Mouse (Mus musculus) heart, postnatal 14 days (tissue): ENCODE results near the gene Gm20458. TPM values are rescaled to one million over a fixed set of nuclear protein-coding genes. Genes with fewer than 3 reads are reported as not detected.

Experiments
- DNase-seq, 2 experiments: peaks; one replicate each; pipeline ENCODE4 v3.0.0; 2021 to 2022
- intact Hi-C: fragments of 180-260 bp; cut with DNase I; formaldehyde crosslinking; loops from one replicate; pipeline ENCODE4 v1.15.1; 2025
- total RNA-seq, 2 experiments: library from RNA; stranded (reverse); gene quantifications; 2 replicates each; pipeline ENCODE4 v1.2.3; 2021

Gene Gm20458
- total RNA-seq, 2 experiments from 2014 or later: 3.0 to 5.3 TPM

DNA sequence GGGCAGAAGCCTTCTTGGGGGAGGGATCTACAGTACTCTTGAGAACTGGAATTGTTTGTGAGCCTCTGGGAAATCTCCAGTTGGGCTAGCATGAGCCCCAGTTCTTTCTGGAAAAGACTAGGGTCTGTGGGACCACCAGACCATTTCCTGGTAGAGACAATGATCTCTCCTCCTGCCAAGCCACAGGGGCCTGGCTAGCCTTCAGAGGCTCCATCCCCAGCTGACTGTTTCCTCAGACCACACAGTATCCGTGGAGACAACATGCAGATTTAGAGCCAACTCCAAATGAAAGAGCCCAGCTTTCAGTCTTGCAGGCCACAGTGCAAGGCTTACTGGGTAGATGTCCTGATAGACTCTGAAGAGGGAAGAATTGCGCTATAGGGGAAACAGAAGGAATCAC, 33.4 kb downstream of the Gm20458 start:
- DNase-seq: no peak

DNA sequence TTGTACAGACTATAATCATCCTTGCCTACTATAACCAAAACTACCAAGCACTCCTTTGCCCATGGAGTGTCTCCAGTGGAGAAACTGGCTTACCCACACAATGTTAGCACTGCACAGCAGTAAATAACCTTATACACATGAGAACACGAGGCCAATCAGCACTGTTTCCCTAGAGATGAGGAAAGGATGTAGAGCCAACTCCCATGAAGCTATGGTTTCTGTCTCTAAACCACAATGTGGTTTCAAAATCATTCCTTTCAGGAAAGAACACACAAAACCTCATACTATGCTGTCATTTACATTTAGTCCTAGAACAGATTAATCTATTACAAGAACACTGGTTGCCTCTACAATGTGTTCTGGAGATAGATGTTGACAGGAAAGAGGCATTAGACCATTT, 35.6 kb downstream of the Gm20458 start:
- no peak for DNase-seq
- intact Hi-C loops: no loop called here

More for the DNA sequence above, 33.4 kb downstream of the Gm20458 start:
- intact Hi-C loops: no loop called here

DNA sequence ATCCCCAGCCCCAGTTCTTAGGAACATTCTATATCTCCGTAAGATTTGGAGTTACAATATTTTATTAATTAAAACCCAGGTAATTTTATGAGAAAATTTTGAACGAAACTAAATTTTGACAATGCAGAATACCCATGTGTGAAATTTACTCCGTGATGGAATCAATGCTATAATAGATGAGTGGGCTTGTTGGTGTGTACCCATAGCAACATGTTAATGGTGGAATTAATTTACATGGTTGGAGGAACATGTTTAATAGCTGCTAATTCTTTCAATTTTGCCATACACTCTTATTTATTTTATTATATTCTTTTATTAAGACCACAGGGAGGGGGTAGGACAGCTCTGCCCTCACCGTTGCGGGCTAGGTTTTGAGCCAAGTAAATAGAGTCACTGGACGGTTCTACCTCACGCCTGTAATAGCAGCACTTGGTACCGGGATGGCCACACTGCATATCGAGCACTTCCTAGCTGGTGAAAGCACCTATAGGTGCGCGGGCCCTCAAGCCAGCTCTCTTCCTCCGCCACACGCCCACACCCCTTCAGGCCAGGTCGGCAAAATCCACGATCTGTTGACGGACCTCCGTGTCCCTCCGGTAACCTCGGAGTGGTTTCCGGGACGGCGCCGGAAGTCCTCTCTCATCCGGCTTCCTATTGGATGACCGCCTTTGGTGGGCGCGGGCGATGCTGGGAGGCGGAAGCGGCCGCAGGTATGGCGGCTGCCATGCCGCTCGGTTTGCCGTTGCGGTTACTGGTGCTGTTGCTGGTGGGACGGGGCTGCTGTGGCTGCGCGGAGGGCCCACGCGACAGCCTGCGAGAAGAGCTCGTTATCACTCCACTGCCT, 36.3 kb downstream of the Gm20458 start, which contains the start of gene Pigt:
Pigt (plus strand) TSS at position 674 of the 844 bp plus-strand sequence.
- DNase-seq: peak; percentile 87 to 90
- intact Hi-C loops: no loop called here

DNA sequence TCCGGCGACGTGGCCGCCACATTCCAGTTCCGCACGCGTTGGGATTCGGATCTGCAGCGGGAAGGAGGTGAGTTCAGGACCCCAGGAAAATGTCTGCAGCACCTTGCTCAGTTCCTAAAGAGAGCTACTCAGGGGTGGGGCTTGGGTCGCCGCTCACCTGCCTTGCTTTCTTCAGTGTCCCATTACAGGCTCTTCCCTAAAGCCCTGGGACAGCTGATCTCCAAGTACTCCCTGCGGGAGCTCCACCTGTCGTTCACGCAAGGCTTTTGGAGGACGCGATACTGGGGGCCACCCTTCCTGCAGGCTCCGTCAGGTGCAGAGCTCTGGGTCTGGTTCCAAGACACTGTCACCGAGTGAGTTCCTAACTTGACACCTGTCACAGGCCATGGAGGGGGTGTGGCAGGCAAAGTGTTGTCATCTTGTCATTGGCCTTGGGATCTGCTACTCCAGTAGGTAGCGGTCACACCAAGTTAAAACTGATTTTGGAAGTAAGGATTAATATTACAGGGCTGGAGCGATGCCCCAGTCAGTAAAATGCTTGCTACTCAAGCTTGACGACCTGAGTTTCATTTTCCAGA, 37.0 kb downstream of the Gm20458 start:
- intact Hi-C loops: no loop called here
- DNase-seq: no peak

DNA sequence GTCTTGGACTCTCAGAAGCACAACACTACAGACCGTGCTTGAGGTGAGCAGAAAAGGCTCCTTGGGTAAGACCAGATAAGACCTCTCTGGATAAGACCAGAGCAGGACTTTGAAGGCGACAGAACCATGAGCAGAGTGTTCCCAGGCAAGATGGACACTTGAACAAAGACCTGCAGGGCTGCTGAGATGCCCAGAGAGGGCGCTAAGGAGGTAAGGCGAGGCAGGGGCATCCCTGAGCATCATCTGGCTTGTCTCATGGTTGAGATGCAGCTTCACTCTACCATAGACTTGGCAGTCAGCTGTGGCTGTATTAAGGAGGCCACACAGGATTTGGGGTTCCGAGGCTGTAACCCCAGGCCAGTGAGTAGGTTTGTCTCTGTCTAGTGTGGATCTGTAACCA, 38.5 kb downstream of the Gm20458 start:
- intact Hi-C loops: no loop called here
- DNase-seq: no peak

DNA sequence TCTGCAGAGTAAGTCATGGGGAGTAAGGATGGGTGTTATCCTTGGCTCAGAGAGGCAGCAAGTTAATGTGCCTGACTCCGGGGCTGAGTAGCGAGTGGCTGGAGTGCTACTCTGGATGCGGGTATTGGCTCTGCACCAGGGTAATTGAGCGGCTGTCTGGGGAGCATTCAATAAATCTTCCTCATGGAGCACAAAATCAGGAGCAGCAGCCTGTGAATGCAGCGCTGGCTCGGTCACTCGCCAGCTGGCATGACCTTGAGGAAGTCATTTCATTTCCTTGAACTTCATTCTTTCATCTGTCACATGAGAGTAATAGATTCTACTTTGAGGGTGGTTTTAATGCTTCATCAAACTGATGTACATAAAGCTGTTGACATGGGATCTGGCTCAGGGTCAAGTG, 39.7 kb downstream of the Gm20458 start:
- DNase-seq: no peak
- intact Hi-C loops: no loop called here

DNA sequence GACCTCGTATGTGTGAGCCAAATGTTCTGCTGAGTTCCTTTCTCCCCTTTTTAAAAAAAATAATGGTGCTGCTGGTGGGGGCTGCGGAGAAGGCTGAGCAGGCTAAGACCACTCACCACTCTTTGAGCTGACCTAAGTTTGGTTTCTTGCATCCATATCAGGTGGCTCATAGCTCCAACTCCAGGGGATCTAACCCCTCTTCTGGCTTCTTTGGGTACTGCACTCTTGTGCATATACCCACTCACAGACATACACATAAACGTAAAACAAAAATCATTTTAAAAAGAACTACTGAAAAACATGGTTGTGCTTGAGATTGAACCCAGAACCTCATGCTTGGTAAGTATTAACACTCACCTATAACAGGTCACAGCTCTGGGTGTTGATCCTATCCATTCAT, 44.2 kb downstream of the Gm20458 start:
- intact Hi-C loops: no loop called here
- no peak for DNase-seq

DNA sequence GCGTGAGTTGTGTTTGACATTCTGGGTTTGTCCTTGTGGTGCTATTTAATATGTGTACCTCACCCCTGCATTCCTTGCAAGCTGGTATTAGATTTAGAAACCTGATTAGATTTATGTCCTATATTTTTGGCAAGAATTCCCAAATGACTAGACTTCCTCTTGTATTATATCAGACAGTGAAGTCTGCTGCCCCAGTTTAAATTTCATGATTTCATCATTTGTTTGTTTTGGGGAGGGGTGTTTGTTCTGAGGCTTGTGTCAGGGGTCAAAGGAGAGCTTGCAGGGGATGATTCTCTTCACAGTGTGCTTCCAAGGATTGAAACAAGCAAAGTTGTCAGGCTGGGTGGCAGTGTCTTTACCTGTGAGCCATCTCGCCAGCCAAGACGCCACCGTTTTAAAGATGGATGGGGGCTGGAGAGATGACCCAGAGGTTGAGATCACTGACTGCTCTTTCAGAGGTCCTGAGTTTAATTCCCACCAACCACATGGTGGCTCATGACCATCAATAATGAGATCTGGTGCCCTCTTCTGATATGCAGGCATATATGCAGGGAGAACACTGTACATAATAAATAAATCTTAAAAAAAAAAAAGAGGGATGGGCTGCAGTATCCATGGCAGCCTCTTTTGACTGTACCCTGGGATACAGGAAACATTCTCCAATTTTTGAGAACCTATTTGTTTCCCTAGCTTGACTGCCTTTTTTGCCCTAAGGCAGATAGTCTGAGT, 45.0 kb downstream of the Gm20458 start:
- intact Hi-C loops: no loop called here
- no peak for DNase-seq

DNA sequence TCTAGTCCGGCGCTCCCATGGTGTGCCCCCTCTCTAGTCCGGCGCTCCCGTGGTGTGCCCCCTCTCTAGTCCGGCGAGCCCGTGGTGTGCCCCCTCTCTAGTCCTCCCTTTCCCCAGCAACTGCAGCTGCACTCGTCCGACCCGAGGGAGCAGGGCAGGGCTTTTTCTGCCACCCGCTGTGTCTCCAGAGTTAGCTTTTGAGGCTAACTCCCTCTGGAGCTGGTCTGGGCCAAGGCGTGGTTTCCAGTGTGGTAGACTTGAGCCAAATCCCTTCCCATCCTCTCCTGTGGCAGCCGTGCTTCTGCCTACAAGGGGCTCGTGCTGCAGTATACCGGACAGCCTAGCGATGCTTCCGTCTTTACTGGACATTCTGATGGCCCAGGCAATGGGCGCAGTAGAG, 47.0 kb downstream of the Gm20458 start:
- DNase-seq: no peak
- intact Hi-C loops: no loop called here

DNA sequence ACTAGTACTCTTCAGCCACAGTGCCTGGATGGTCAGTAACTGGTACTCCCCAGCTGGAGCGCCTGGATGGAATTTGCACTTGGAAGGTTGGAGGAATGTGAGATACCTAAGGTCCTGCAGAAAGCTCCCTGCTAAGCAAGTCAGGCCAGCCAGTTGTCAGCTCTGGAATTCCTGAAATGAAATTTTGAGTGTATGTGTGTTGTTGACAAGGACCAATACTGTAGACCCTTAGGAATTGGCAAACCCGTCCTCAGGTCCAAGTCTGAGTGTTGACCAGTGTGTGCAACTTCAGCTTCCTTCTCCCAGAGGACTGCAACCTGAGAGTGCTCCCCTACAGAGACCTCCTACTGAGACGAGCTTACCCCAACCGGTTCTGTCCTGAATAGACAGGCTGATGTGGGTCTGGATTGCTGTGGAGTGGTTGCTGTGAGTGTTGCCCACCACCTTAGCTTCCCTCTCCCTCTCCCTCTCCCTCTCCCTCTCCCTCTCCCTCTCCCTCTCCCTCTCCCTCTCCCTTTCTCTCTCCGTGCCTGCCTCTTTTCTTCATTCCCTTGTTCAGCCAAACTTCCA, 49.9 kb downstream of the Gm20458 start:
- DNase-seq: no peak

DNA sequence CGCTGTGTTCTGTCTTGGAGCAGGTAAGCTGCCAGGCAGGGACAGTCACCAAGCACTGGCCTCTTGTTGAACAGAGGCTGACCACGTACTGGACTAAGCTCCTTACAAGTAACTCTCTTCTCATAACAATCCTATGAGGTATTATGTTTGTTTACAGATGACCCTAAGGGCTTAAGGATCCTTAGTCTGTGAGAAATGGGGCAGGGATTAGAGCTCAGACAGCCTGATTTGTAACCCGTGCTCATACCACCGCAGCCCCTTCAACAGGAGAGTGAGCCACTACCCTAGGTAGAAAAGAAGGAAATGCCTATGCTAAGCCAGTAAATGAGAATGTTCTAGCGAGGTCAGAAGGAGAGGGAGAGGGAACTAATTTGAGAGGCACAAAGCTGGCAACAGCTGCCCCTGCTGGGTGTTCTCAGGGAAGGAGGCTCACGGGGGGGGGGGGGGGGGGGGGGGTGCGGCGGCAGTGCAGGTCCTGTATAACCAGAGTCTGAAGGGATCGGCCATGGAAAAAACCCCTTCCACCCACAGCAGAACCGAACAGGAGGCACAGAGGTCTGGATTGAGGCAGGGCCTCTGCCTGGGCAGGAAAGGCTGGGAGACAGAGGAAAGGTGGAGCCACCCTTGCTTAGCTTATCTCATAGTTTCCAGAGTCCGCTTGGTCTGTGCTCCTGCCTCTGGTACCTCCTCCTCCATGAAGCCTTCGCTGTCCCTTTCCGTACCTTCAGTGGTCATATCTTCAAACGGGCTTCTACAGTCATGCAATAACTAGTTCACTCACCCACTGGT, 51.5 kb downstream of the Gm20458 start:
- DNase-seq: no peak
- intact Hi-C loops: no loop called here

More for the DNA sequence above, 49.9 kb downstream of the Gm20458 start:
- intact Hi-C loops: no loop called here

DNA sequence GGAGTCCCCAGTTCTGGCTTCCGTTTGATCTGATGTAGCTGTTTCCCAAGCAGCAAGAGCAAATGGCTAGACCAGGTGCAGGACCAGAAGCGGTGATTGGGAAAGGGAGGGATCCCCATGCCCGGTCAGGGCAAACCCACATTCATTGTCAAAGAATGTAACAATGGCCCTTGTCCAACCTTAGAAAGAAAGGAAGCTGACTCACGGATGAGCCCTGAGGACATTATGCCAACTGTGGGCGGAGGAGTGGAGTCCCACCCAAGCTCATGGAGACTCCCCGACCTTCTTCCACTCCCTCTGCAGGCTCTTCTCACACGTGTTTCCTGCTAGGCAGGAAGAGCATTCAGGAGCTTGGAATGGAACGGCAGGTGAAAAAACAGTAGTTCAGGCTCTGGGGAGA, 52.6 kb downstream of the Gm20458 start:
- intact Hi-C loops: no loop called here
- peak; percentile 41 to 49 for DNase-seq

DNA sequence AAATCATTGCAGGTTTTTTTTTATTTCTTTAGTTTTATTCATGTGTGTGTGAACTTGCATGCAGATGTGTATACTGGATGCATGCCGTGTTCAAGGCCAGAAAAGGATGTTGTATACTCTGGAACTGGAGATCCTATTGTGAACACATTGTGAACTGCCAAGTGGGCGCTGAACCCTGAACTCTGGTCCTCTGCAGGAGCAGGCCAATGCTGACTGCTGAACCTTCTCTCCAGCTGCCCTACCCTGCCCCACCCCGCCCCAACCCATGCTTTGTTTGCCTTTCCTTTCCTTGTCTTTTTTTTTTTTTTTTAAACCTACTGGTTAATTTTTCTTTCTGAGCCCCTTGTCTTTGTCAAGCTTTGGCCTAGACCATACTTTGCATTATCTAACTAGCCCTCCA, 54.1 kb downstream of the Gm20458 start:
- no peak for DNase-seq
- intact Hi-C loops: no loop called here

DNA sequence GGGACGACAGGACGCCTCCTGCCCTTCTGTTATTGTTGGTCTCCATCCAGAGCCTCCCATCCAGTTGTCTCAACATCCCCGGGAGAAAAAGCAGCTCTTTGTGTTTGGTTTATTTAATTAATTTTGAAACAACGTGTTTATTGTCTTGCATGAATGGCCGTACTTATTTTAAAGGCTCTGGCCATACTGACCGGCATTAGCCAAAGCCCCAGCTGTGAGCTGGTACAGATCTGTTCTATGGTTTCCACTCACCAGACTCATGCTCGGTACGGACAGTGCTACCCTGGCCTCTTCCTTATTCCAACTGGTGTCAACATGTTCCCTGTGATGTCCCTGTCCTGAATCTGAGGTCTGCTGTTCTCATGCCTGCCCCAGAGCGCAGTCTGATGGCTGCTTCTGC, 55.1 kb downstream of the Gm20458 start:
- no peak for DNase-seq
- intact Hi-C loops: no loop called here

DNA sequence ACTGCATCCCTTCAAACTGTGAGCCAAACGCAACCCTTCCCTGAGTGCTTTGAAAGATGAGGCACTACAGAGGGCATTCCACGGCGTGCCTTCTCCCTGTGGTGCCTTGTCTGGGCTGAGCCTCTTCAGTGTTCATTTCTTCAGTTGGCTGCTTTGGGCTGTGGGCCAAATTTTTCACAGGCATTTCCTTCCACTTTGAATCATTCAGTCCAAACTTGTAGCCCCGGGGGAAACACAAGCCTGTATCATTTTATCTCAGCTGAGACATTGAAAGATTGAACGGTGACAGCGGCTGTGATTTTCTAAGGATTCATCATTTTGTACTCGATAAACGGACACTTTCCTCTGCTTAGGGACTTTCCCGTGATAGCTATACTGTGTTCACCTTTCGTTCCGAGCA, 55.8 kb downstream of the Gm20458 start:
- DNase-seq: no peak
- intact Hi-C loops: no loop called here

DNA sequence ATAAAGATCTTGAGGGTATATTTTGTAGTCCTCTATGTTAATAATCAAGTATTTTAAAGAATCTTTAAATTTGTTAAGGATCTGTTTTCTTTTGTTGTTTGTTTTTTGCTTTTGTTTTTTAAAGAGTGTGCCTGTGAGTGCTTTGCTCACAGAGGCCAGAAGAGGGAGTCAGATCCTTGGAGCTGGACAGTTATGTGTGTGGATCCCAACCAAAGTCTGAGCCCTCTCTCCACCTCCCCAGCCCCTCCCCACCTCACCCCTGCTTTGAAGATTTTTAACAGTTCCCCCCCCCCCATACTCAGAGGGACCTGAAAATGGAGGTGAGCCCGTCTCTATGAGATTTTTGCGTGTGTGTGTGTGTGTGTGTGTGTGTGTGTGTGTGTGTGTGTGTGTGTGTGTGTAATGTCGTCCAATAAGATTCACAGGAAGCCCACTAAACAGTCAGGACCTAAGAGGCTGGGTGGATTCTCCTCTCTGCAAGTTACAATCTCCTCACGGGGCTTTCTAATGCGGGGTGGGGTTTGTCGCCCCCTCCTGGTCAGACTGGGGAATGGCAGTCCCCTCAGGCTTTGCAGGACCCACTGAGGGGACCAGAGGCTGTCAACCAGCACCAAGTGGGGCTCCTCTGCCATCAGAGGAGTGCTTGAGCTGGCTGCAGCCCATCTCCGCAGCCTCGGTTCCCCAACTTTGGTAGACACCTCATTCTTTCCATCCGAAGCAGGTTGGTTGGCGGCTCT, 56.9 kb downstream of the Gm20458 start:
- DNase-seq: peak; percentile 61 to 73
- intact Hi-C loops: loop anchor here (1.0 to 2.0 kb wide), 2 partner anchors 47 to 57 kb away; partner anchors contain the start of gene Gm20458

DNA sequence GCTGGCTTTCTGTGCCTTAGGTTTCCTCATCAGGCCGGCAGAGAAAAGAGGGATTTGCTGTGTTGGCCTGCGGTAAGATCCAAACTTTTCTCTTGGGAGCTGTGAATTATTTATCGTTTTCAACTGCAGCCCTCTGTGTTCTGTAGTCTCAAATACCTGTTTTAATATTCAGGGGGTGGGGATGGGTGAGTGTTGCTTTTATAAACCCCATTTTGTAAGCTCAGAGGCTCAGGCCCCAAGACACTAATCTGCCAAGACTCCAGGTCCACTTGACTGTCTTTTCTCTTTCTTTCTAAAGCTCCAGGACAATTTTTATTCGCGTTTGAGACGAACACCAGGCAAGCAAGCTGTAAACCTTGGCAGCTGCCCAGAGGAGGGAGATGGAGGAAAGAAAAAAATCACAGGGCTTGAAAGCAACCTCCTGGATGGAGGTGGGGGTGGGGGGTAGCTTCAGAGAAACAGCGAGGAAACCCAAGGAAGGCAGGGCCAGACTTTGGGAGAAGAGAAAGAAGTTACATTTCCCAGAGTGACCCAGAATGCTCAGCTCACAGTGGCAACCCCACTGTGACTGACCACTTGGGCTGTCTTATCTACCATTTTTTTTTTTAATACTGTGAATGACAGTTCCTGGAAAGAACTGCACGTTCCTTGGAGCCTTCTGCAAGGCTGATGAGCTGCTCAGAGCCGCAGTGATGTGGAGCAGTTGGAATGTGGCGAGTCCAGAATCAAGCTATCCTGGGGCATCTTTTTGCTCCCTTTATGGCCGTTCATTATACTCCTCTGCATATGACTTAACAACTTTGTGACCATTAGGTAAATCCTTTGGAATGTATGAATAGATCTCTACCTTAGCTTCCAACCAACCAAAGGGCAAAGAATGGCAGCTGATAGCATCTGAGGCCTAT, 57.8 kb downstream of the Gm20458 start:
- intact Hi-C loops: loop anchor here (1.0 to 2.0 kb wide), 2 partner anchors 48 to 58 kb away; partner anchors contain the start of gene Gm20458
- DNase-seq: no peak

DNA sequence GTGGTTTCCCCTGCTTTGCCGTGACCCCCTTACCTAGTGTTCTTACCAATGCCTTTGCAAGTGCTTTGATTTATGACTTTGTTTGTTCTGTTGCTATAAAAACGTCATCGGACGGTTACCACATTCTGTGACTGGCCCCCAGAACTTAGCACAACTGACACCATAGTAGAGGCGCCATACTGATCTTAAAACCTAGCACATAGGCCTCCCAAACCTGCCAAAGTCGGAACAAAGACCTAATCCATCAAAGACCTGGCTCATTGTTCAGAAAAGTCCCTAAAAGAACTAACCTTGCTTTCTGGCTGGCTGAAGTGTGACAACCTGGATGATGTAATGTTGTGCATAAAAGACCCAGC, 58.4 kb downstream of the Gm20458 start:
- DNase-seq: no peak
- intact Hi-C loops: loop anchor here (2.0 kb wide), 1 partner anchor 58 kb away; the partner anchor contains the start of gene Gm20458
